Mouse (Mus musculus): ENCODE measurements around the gene Gdf15. TPM values are rescaled to one million over a fixed set of nuclear protein-coding genes. Genes with fewer than 3 reads are reported as not detected.

Gene Gdf15
- polyA plus RNA-seq (2015; fragmentation: Nextera tagmentation; extraction: Ambion mirVana) = 0.79 and 2.8 TPM in 2 replicates

DNA sequence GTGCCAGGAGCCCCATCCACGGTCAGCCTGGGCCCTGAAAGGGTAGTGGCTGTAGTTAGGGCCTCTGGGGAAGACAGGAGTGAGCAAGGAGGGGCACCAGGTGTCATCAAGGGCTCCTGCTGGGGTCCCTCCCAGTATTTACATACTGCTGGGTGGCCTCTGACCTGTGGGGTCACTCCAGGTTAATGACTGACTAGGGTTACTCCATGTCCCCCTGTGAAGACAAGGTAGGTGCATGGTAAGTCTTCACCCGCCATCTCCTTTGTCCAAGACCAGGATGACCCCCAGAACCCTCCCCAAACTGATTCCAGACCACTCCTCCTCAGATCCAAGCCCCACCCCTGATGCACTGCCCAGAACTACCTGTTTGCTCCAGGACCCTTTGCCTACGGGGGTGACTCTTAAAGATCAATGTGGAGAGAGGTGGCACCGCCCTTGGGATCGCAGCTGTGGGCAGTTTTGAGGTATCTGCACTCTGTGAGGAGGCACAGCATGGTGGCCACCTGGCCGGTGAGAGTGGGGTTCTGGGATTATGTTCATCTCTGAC, at the start of gene Gdf15:
TSS of gene Gdf15 (minus strand) at position 111 of the 547 bp plus-strand sequence.

DNA sequence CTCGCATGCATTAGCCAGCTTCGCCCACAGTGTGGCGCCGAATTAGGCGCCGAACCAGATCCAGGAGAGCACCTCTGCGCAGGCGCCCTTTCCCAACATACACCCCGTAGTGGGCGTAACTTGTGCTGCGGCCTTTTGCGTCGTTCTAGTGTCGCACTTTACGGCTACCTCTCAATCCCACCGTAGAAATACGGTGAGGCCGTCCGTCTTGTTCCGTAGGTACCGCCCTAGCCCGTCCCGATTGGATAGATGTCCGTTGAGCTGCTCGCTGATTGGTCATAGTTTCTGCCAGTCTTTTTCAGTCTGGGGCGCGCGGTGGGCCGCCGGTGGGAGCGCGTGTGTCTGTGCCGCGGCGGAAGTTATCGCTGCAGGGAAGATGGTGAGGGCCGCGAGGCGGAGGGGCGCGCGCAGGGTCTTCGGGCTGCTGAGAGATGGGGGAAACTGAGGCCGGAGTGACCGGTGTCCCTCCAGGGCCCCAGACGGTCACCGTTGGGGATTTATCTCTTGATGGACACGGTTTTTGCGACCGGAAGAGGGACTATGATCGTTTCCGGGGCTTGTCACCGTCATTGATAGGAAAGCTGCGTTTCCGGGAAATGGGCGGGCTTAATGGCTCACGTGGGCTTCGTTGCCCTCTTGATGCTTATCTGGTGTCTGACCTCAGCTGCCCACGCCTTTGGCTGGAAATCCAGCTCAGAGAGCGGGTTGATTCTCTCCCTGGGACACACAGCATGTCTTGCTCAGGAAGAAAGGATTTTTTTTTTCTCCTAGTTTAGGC, 41.0 kb upstream of the Gdf15 start, which contains the start of gene Lsm4:
TSS of gene Lsm4 (plus strand) at position 170 of the 778 bp plus-strand sequence.

DNA sequence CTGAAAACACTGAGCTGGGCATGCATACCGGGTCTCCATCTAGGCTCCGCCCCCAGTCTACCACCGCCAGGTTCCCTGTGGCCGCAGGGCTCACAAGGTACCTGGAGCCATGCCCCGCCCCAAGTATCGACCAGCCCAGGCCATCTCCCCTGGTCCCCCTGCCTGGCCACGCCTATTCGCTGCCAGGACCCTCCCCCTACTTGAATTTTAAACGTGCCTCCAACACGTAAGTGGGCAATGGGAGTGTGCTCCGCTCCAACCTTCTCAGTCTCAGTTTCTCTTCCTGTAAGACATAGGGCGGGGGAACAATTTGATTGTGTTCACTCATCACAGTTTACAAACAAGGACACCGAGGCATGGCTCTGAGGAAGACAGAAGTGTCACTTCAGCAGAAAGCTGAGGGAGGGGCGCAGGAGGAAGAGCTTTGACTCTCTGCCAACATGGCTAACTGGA, 28.0 kb upstream of the Gdf15 start, which contains the start of gene Pgpep1:
TSS of gene Pgpep1 (minus strand) at position 116 of the 453 bp plus-strand sequence.

GRCm38 (mm10) chr8:70615894-70616293, 16.4 kb downstream of the Gdf15 start, which contains the start of gene Lrrc25:
Gene Lrrc25 (plus strand): TSS chr8:70616155.

GRCm38 (mm10) chr8:70608749-70609367, 23.4 kb downstream of the Gdf15 start, which contains the start of gene Ssbp4:
Gene Ssbp4 (minus strand): TSS chr8:70608872.

GRCm38 (mm10) chr8:70593961-70594609, 38.2 kb downstream of the Gdf15 start, which contains the start of gene Isyna1:
Gene Isyna1 (plus strand): TSS chr8:70594373.

Other genes with a start within 250 kb of the Gdf15 start
- 7.8 and 8.3 TPM in 2 replicates for gene Crtc1, start 192.9 kb downstream of the Gdf15 start, polyA plus RNA-seq (2015; fragmentation: Nextera tagmentation; extraction: Ambion mirVana)
- 17.0 and 18.6 TPM in 2 replicates for gene Klhl26, start 155.5 kb downstream of the Gdf15 start, polyA plus RNA-seq (2015; fragmentation: Nextera tagmentation; extraction: Ambion mirVana)
- not detected in 2 replicates for gene Tmem59l, start 145.1 kb downstream of the Gdf15 start, polyA plus RNA-seq (2015; fragmentation: Nextera tagmentation; extraction: Ambion mirVana)
- 0.36 and 0.42 TPM in 2 replicates for gene Crlf1, start 139.3 kb downstream of the Gdf15 start, polyA plus RNA-seq (2015; fragmentation: Nextera tagmentation; extraction: Ambion mirVana)
- 113 and 116 TPM in 2 replicates for gene Rex1bd, start 125.7 kb downstream of the Gdf15 start, polyA plus RNA-seq (2015; fragmentation: Nextera tagmentation; extraction: Ambion mirVana)
- gene Uba52, start 121.7 kb downstream of the Gdf15 start, polyA plus RNA-seq (2015; fragmentation: Nextera tagmentation; extraction: Ambion mirVana) = 768 and 841 TPM in 2 replicates
- 200 and 204 TPM in 2 replicates for gene Fkbp8, start 104.7 kb downstream of the Gdf15 start, polyA plus RNA-seq (2015; fragmentation: Nextera tagmentation; extraction: Ambion mirVana)
- 53.9 and 54.6 TPM in 2 replicates for gene Kxd1, start 104.5 kb downstream of the Gdf15 start, polyA plus RNA-seq (2015; fragmentation: Nextera tagmentation; extraction: Ambion mirVana)
- gene Ell, start 93.0 kb downstream of the Gdf15 start, polyA plus RNA-seq (2015; fragmentation: Nextera tagmentation; extraction: Ambion mirVana) = 11.7 and 12.5 TPM in 2 replicates
- 25.1 and 27.7 TPM in 2 replicates for gene Isyna1, start 38.1 kb downstream of the Gdf15 start, polyA plus RNA-seq (2015; fragmentation: Nextera tagmentation; extraction: Ambion mirVana)
- 71.0 and 78.8 TPM in 2 replicates for gene Ssbp4, start 23.6 kb downstream of the Gdf15 start, polyA plus RNA-seq (2015; fragmentation: Nextera tagmentation; extraction: Ambion mirVana)
- gene Lrrc25, start 16.3 kb downstream of the Gdf15 start, polyA plus RNA-seq (2015; fragmentation: Nextera tagmentation; extraction: Ambion mirVana) = 4.4 and 6.6 TPM in 2 replicates
- gene Pgpep1, start 27.9 kb upstream of the Gdf15 start, polyA plus RNA-seq (2015; fragmentation: Nextera tagmentation; extraction: Ambion mirVana) = 19.2 and 24.1 TPM in 2 replicates
- gene Lsm4, start 40.8 kb upstream of the Gdf15 start, polyA plus RNA-seq (2015; fragmentation: Nextera tagmentation; extraction: Ambion mirVana) = 119 and 132 TPM in 2 replicates
- gene Jund, start 66.5 kb upstream of the Gdf15 start, polyA plus RNA-seq (2015; fragmentation: Nextera tagmentation; extraction: Ambion mirVana) = 41.5 and 52.0 TPM in 2 replicates
- 0.04 TPM in 1 of 2 replicates, not detected in the other for gene Iqcn, start 71.0 kb upstream of the Gdf15 start, polyA plus RNA-seq (2015; fragmentation: Nextera tagmentation; extraction: Ambion mirVana)
- gene Gm3336, start 86.1 kb upstream of the Gdf15 start, polyA plus RNA-seq (2015; fragmentation: Nextera tagmentation; extraction: Ambion mirVana) = 0.19 and 0.20 TPM in 2 replicates
- 0.05 and 0.10 TPM in 2 replicates for gene Pde4c, start 91.3 kb upstream of the Gdf15 start, polyA plus RNA-seq (2015; fragmentation: Nextera tagmentation; extraction: Ambion mirVana)
- 9.9 and 10.0 TPM in 2 replicates for gene Rab3a, start 122.2 kb upstream of the Gdf15 start, polyA plus RNA-seq (2015; fragmentation: Nextera tagmentation; extraction: Ambion mirVana)
- 49.0 and 49.6 TPM in 2 replicates for gene Mpv17l2, start 128.5 kb upstream of the Gdf15 start, polyA plus RNA-seq (2015; fragmentation: Nextera tagmentation; extraction: Ambion mirVana)
- 27.2 and 27.8 TPM in 2 replicates for gene Pik3r2, start 144.3 kb upstream of the Gdf15 start, polyA plus RNA-seq (2015; fragmentation: Nextera tagmentation; extraction: Ambion mirVana)
- gene Mast3, start 172.6 kb upstream of the Gdf15 start, polyA plus RNA-seq (2015; fragmentation: Nextera tagmentation; extraction: Ambion mirVana) = 4.8 and 6.3 TPM in 2 replicates
- gene Il12rb1, start 176.0 kb upstream of the Gdf15 start, polyA plus RNA-seq (2015; fragmentation: Nextera tagmentation; extraction: Ambion mirVana) = 0.06 TPM in 1 of 2 replicates, not detected in the other
- 4.0 and 5.5 TPM in 2 replicates for gene Arrdc2, start 207.3 kb upstream of the Gdf15 start, polyA plus RNA-seq (2015; fragmentation: Nextera tagmentation; extraction: Ambion mirVana)
- 1.2 and 1.4 TPM in 2 replicates for gene Kcnn1, start 230.8 kb upstream of the Gdf15 start, polyA plus RNA-seq (2015; fragmentation: Nextera tagmentation; extraction: Ambion mirVana)
- gene Ccdc124, start 241.5 kb upstream of the Gdf15 start, polyA plus RNA-seq (2015; fragmentation: Nextera tagmentation; extraction: Ambion mirVana) = 73.6 and 78.0 TPM in 2 replicates